Mouse (Mus musculus) midbrain, embryonic 15.5 days (tissue): ENCODE data around the gene Jmjd7. TPM values are rescaled to one million over a fixed set of nuclear protein-coding genes. Genes with fewer than 3 reads are reported as not detected.

ENCODE experiments used
- ATAC-seq: fragments of 200-750 bp; cut with Nextera tagmentation; replicated peaks from 2 replicates; pipeline ENCODE4 v1.8.0; 2017; ENCODE audit warnings: moderate TSS enrichment
- H3K27ac ChIP-seq: fragments of 300-500 bp; sonication (generic); 2 replicates; pipeline ENCODE4 v1.5.1; 2015; ENCODE audit warnings: mild to moderate bottlenecking, inconsistent platforms
- H3K27me3 ChIP-seq: fragments of 300-500 bp; sonication (generic); replicated peaks from 2 replicates; pipeline ENCODE4 v1.6.1; 2015; ENCODE audit warnings: inconsistent platforms
- H3K36me3 ChIP-seq: fragments of 300-500 bp; sonication (generic); replicated peaks from 2 replicates; pipeline ENCODE4 v1.6.1; 2015; ENCODE audit warnings: inconsistent platforms
- H3K4me1 ChIP-seq: fragments of 300-500 bp; sonication (generic); 2 replicates; pipeline ENCODE4 v1.6.1; 2015; ENCODE audit warnings: inconsistent platforms
- H3K4me2 ChIP-seq: fragments of 300-500 bp; sonication (generic); 2 replicates; pipeline ENCODE4 v1.6.1; 2015; ENCODE audit warnings: inconsistent platforms, mild to moderate bottlenecking, moderate library complexity
- H3K4me3 ChIP-seq: fragments of 300-500 bp; sonication (generic); 2 replicates; pipeline ENCODE4 v1.5.1; 2015; ENCODE audit warnings: mild to moderate bottlenecking, inconsistent platforms
- H3K9ac ChIP-seq: fragments of 300-500 bp; sonication (generic); 2 replicates; pipeline ENCODE4 v1.6.1; 2015; ENCODE audit warnings: mild to moderate bottlenecking, inconsistent platforms
- H3K9me3 ChIP-seq: fragments of 300-500 bp; sonication (generic); 2 replicates; pipeline ENCODE4 v1.6.1; 2016; ENCODE audit warnings: inconsistent platforms
- WGBS: fragments of 180-500 bp; shearing (Covaris S2); methylation state at CpG from one replicate; pipeline ENCODE4 v1.1.7; 2015; ENCODE audit warnings: mixed read lengths; 5-methylcytosine and 5-hydroxymethylcytosine counted together
- polyA plus RNA-seq: library from polyadenylated mRNA; unstranded; fragments of >200 nt; fragmentation: Nextera tagmentation; extraction: Ambion mirVana; gene quantifications from 2 replicates; pipeline ENCODE4 v1.2.1, GENCODE M21; 2015

Jmjd7 gene
- polyA plus RNA-seq, 1 experiment from 2014 or later = 21.9 TPM

GRCm38 (mm10) chr2:120015882-120016281 is 11.4 kb upstream of the Jmjd7 start:
- ATAC-seq = no peak
- Histone ChIP-seq H3K4me2 (no peak overlapping the region), H3K4me1 (no peaks in the 10 kb centered on the region), H3K36me3 (peaks cover 30% of the 10 kb centered on the region), H3K27ac (no peak overlapping the region), H3K9ac (no peak overlapping the region), H3K9me3 (no peaks in the 10 kb centered on the region), H3K4me3 (no peak overlapping the region), H3K27me3 (no peaks in the 10 kb centered on the region)
- 95% methylated on average over 4 of the region's 4 CpGs for WGBS

DNA sequence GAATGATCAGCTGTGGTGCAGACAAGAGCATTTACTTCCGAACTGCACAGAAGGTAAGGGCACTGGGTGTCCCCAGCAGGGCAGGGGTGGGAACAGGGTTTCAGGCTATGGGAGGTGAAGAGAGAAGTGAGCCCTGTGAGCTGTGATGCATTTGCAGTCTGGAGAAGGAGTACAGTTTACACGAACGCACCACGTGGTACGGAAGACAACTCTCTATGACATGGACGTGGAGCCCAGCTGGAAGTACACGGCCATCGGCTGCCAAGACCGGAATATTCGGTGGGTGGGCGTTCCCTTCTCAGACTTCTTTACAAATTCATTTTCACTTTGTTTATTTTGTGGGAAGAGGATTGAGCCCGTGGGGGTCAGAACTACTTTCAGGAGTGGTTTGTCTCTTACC is 9.7 kb upstream of the Jmjd7 start:
- Histone ChIP-seq H3K36me3 (peaks cover 44% of the 10 kb centered on the region), H3K27me3 (no peaks in the 10 kb centered on the region), H3K9me3 (no peaks in the 10 kb centered on the region), H3K4me1 (no peaks in the 10 kb centered on the region), H3K9ac (no peak overlapping the region), H3K4me2 (no peak overlapping the region), H3K27ac (no peak overlapping the region), H3K4me3 (no peak overlapping the region)
- ATAC-seq = no peak
- WGBS = 93% methylated on average over 12 of the region's 12 CpGs

DNA sequence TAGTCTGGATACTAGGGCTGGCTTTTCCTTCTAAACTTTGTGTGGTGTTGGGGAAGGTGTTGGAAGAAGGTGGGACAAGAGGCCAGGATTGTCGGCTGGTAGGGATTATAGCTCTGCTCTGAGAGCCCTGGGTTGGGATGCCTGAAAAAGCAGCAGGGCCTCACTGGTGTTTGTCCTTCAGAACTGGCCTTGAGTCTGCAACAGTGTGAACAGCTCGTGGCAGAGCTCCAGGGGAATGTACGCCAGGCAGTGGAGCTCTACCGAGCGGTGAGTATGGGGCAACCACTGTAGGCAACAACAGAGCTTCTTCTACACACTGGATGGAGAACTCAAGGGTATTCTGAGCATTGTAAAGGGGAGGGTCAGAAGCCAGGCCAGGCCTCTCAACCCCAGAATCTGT is 2.9 kb upstream of the Jmjd7 start:
- peaks cover 50% of the 10 kb centered on the region for H3K36me3 ChIP-seq
- H3K27me3 ChIP-seq = no peaks in the 10 kb centered on the region
- ATAC-seq = no peak
- H3K4me1 ChIP-seq = peaks cover 21% of the 10 kb centered on the region
- H3K4me3 ChIP-seq = no peak overlapping the region
- WGBS = 91% methylated on average over 5 of the region's 5 CpGs
- no peak overlapping the region for H3K4me2 ChIP-seq
- no peak overlapping the region for H3K27ac ChIP-seq
- no peaks in the 10 kb centered on the region for H3K9me3 ChIP-seq
- H3K9ac ChIP-seq = no peak overlapping the region

GRCm38 (mm10) chr2:120027950-120028331 is 658 bp downstream of the Jmjd7 start:
- peak; percentile 37 for ATAC-seq
- Histone ChIP-seq H3K27ac (peak overlapping the region; percentile 88), H3K36me3 (peaks cover 21% of the 10 kb centered on the region), H3K4me1 (peaks cover 21% of the 10 kb centered on the region), H3K4me3 (peak overlapping the region; percentile 64), H3K27me3 (no peaks in the 10 kb centered on the region), H3K4me2 (peak overlapping the region; percentile 74), H3K9me3 (no peaks in the 10 kb centered on the region), H3K9ac (peak overlapping the region; percentile 71)
- 55% methylated on average over 3 of the region's 3 CpGs for WGBS

DNA sequence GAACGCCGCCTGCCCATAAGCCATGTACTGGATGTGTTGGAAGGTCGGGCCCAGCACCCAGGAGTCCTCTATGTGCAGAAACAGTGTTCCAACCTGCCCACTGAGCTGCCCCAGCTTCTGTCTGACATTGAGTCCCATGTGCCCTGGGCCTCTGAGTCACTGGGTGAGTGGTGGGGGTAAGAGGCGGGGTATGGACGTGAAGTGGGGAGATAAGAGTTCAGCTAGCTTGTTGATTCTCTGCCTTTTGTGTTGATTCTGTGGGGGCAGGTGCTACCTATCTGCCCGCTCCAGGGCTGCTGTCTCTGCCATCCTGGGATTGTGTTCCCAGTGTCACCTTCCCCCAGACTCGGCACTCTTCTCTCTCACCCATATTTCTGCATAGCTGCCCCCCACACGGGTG is 3.1 kb downstream of the Jmjd7 start:
- 92% methylated on average over 8 of the region's 8 CpGs for WGBS
- peaks cover 21% of the 10 kb centered on the region for H3K4me1 ChIP-seq
- ATAC-seq = no peak

DNA sequence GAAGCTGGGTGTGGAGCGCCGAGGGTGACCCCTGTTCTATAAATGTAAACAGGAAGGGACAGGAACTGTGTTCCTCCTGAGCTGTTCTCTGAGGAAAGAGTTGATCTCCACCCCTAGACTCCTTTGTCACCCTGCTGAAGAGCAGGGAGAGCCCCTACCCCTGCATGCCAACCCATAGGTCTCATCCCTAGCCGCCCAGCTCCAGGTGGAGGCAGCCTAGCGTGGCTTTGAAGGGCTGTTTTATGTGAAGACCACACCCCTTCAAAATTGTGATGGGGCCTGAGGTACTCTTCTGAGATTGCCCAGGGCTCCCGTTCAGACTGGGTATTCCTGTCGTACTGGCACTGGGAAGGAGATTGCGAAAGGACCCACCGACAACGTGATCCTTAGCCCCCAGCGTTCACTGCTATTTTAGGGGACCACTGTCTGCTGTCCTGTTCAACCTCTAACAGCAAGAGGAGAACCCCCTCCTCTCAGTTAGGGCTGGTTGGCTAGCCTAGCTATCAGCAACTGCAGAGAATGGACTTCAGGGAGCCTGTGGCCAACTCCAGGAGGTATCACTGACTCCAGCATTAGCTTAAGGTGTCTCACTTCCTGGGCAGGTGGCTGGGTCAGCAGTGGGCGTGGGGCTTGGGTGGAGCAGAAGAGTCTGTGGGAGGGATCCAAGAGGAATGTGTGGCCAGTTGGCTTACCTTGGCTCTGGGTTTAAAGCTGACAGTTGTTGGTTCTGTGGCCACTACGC is 5.6 kb downstream of the Jmjd7 start, which contains the start of gene Pla2g4b:
Pla2g4b (plus strand) TSS at position 692 of the 742 bp plus-strand sequence.
- Histone ChIP-seq H3K9ac (no peak within 1 kb of the TSS), H3K4me2 (no peak within 1 kb of the TSS), H3K4me3 (no peak within 1 kb of the TSS), H3K27ac (no peak within 1 kb of the TSS), H3K27me3 (no peaks in the 10 kb centered on the region), H3K36me3 (peaks cover 2% of the 10 kb centered on the region; the same call in 1 of the 2 replicates), H3K9me3 (no peaks in the 10 kb centered on the region), H3K4me1 (peaks cover 13% of the 10 kb centered on the region)
- no peak for ATAC-seq
- 95% methylated on average over 12 of the region's 12 CpGs for WGBS

More for the DNA sequence above, 3.1 kb downstream of the Jmjd7 start:
- no peaks in the 10 kb centered on the region for H3K9me3 ChIP-seq
- H3K9ac ChIP-seq = no peak overlapping the region
- H3K36me3 ChIP-seq = 0 out of 2 replicates have a peak, but pooled peaks cover 5% of the 10 kb centered on the region
- H3K4me3 ChIP-seq = no peak overlapping the region
- H3K27me3 ChIP-seq = no peaks in the 10 kb centered on the region
- no peak overlapping the region for H3K4me2 ChIP-seq
- no peak overlapping the region for H3K27ac ChIP-seq

- no peak overlapping the region for H3K4me2 ChIP-seq
- peaks cover 4% of the 10 kb centered on the region for H3K4me1 ChIP-seq
- H3K4me3 ChIP-seq = no peak overlapping the region
- no peak overlapping the region for H3K27ac ChIP-seq
- no peaks in the 10 kb centered on the region for H3K9me3 ChIP-seq
- no peak overlapping the region for H3K9ac ChIP-seq
- no peaks in the 10 kb centered on the region for H3K27me3 ChIP-seq
- WGBS = 75% methylated on average over 5 of the region's 5 CpGs
- peaks cover 4% of the 10 kb centered on the region; the same call in 1 of the 2 replicates for H3K36me3 ChIP-seq
- ATAC-seq = no peak
Measured at GRCm38 (mm10) chr2:120033726-120034125, 6.4 kb downstream of the Jmjd7 start.

GRCm38 (mm10) chr2:120037744-120038143 is 10.5 kb downstream of the Jmjd7 start:
- no peak overlapping the region for H3K4me3 ChIP-seq
- H3K27ac ChIP-seq = no peak overlapping the region
- no peak overlapping the region for H3K9ac ChIP-seq
- H3K27me3 ChIP-seq = no peaks in the 10 kb centered on the region
- H3K4me1 ChIP-seq = no peaks in the 10 kb centered on the region
- H3K36me3 ChIP-seq = peaks cover 27% of the 10 kb centered on the region; the same call in 1 of the 2 replicates
- WGBS = 92% methylated on average over 9 of the region's 9 CpGs
- H3K4me2 ChIP-seq = no peak overlapping the region
- no peak for ATAC-seq
- H3K9me3 ChIP-seq = no peaks in the 10 kb centered on the region

DNA sequence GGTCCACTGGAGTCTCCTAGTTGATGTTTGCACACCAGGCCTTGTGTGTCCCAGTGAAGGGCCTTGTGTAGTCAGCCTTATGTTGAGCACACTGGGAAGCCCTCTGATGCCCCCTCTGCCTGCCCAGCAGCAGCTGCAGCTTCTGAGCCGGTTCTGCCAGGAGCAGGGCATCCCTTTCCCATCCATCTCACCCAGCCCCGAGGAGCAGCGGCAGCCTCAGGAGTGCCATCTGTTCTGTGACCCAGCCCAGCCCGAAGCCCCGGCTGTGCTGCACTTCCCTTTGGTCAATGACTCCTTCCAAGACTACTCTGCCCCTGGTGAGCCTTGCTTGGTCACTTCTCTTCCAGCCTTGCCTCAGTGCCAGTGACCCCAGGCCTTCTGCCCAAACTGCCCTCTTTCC is 13.7 kb downstream of the Jmjd7 start:
- ATAC-seq = no peak
- Histone ChIP-seq H3K4me2 (no peak overlapping the region), H3K9ac (no peak overlapping the region), H3K9me3 (no peaks in the 10 kb centered on the region), H3K27me3 (no peaks in the 10 kb centered on the region), H3K4me1 (no peaks in the 10 kb centered on the region), H3K27ac (no peak overlapping the region), H3K4me3 (no peak overlapping the region), H3K36me3 (peaks cover 27% of the 10 kb centered on the region; the same call in 1 of the 2 replicates)
- WGBS = 86% methylated on average over 5 of the region's 5 CpGs

DNA sequence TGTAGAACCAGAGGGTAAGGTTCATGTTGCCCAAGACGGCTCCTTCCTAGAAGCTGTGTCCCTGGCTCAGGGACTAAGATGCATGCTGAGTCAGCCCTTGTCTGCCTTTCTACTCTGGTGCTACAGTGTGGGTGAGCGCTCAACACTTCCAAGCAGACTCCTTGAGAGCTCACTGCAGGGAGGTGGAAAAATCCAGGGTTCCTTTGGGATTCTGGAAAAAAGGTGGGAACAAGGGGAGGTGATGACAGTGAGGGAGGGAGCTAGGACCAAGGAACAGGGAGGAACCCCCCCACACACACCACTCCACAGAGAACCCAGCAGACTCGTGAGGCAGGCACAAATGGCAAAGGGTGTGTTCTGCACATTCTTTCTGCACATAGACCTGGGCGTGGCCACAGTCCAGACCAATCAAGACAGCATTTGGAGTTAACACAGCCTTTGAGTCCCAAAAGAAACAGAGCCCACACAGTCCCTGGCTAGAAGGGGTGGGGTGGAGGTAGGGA is 16.9 kb downstream of the Jmjd7 start:
- Histone ChIP-seq H3K4me1 (no peaks in the 10 kb centered on the region), H3K9ac (no peak overlapping the region), H3K4me3 (no peak overlapping the region), H3K36me3 (peaks cover 24% of the 10 kb centered on the region; the same call in 1 of the 2 replicates), H3K4me2 (no peak overlapping the region), H3K9me3 (no peaks in the 10 kb centered on the region), H3K27me3 (no peaks in the 10 kb centered on the region), H3K27ac (no peak overlapping the region)
- WGBS = 64% methylated on average over 4 of the region's 4 CpGs
- no peak for ATAC-seq

GRCm38 (mm10) chr2:120044676-120045075 is 17.4 kb downstream of the Jmjd7 start:
- Histone ChIP-seq H3K27me3 (no peaks in the 10 kb centered on the region), H3K4me1 (no peaks in the 10 kb centered on the region), H3K9ac (no peak overlapping the region), H3K4me2 (no peak overlapping the region), H3K9me3 (no peaks in the 10 kb centered on the region), H3K4me3 (no peak overlapping the region), H3K36me3 (peaks cover 24% of the 10 kb centered on the region; the same call in 1 of the 2 replicates), H3K27ac (no peak overlapping the region)
- no peak for ATAC-seq
- WGBS = 77% methylated on average over 3 of the region's 3 CpGs

GRCm38 (mm10) chr2:120046486-120047310 is 19.4 kb downstream of the Jmjd7 start:
- H3K4me2 ChIP-seq = no peak overlapping the region
- H3K4me3 ChIP-seq = no peak overlapping the region
- H3K4me1 ChIP-seq = no peaks in the 10 kb centered on the region
- peaks cover 9% of the 10 kb centered on the region; the same call in 1 of the 2 replicates for H3K36me3 ChIP-seq
- no peak overlapping the region for H3K27ac ChIP-seq
- no peaks in the 10 kb centered on the region for H3K9me3 ChIP-seq
- H3K9ac ChIP-seq = no peak overlapping the region
- H3K27me3 ChIP-seq = no peaks in the 10 kb centered on the region
- no peak for ATAC-seq
- WGBS = 68% methylated on average over 14 of the region's 14 CpGs
